In genomic region chr13:97441803-97442202, GRCm38 (mm10) we compare ENCODE assay signal across 11 mouse cellular contexts.
DNase-seq lines count a peak whose midpoint lies in the region; ATAC-seq and TF ChIP-seq lines count a peak whose summit lies in the region.
"Had no signal": no experiment of that assay in that cellular context is flagged by ENCODE, and none has a peak within 500 bp of the region (broad histone marks: within the 10 kb centered on the region; RNA-seq: fewer than 3 reads in every experiment).

No protein-coding gene starts in this region.

- ATAC-seq in intestine, embryonic 14.5 days (replicated peaks; ENCODE audit: low FRiP score, low TSS enrichment, low read depth): no peak
- no peak for ATAC-seq in intestine, embryonic 15.5 days
- ATAC-seq in stomach, embryonic 14.5 days (ENCODE audit: insufficient number of reproducible peaks, insufficient read depth, low FRiP score, low read depth): no peak
- ATAC-seq in stomach, postnatal 0 days (ENCODE audit: low FRiP score, low TSS enrichment): no peak
- ATAC-seq in forebrain, embryonic 16.5 days: no peak
- ATAC-seq in neural tube, embryonic 13.5 days (ENCODE audit: low read depth): no peak

- H3K27me3 ChIP-seq in intestine, embryonic 14.5 days (replicated peaks; ENCODE audit: control insufficient read depth, insufficient read depth, low read length): no peaks in the 10 kb centered on the region
- no peaks in the 10 kb centered on the region for H3K27me3 ChIP-seq in intestine, embryonic 15.5 days (replicated peaks)
- H3K27me3 ChIP-seq in stomach, embryonic 14.5 days (ENCODE audit: control insufficient read depth, insufficient read depth, low read length): no peaks in the 10 kb centered on the region
- no peaks in the 10 kb centered on the region for H3K27me3 ChIP-seq in stomach, postnatal 0 days (ENCODE audit: control insufficient read depth, insufficient read depth, low read length)
- H3K27me3 ChIP-seq in forebrain, embryonic 16.5 days (replicated peaks; ENCODE audit: control insufficient read depth, insufficient read depth, low read length): no peaks in the 10 kb centered on the region
- H3K27me3 ChIP-seq in neural tube, embryonic 13.5 days: no peaks in the 10 kb centered on the region

- no peak for TF ChIP-seq CTCF in stomach, postnatal 0 days (IDR thresholded peaks at IDR 0.05; ENCODE audit: low read depth)

- no peak overlapping the region for H3K4me3 ChIP-seq in intestine, embryonic 14.5 days (ENCODE audit: low read depth, low read length)
- H3K4me3 ChIP-seq in intestine, embryonic 15.5 days (replicated peaks): no peak overlapping the region
- H3K4me3 ChIP-seq in stomach, embryonic 14.5 days (ENCODE audit: low read depth, low read length): no peak overlapping the region
- no peak overlapping the region for H3K4me3 ChIP-seq in stomach, postnatal 0 days (ENCODE audit: low read depth, low read length)
- H3K4me3 ChIP-seq in forebrain, embryonic 16.5 days (replicated peaks; ENCODE audit: low read length): no peak overlapping the region
- H3K4me3 ChIP-seq in neural tube, embryonic 13.5 days: no peak overlapping the region

- no peak overlapping the region for H3K9ac ChIP-seq in intestine, embryonic 14.5 days (ENCODE audit: low read length)
- H3K9ac ChIP-seq in intestine, embryonic 15.5 days: no peak overlapping the region
- H3K9ac ChIP-seq in stomach, embryonic 14.5 days (replicated peaks; ENCODE audit: low read depth, low read length): no peak overlapping the region
- H3K9ac ChIP-seq in stomach, postnatal 0 days (ENCODE audit: low read length): no peak overlapping the region
- no peak overlapping the region for H3K9ac ChIP-seq in forebrain, embryonic 16.5 days (replicated peaks; ENCODE audit: low read depth, low read length)
- no peak overlapping the region for H3K9ac ChIP-seq in neural tube, embryonic 13.5 days

- no peaks in the 10 kb centered on the region for H3K9me3 ChIP-seq in intestine, embryonic 14.5 days (ENCODE audit: control insufficient read depth, low read length)
- H3K9me3 ChIP-seq in intestine, embryonic 15.5 days: no peaks in the 10 kb centered on the region
- H3K9me3 ChIP-seq in stomach, embryonic 14.5 days (ENCODE audit: control insufficient read depth, low read depth, low read length): no peaks in the 10 kb centered on the region
- no peaks in the 10 kb centered on the region for H3K9me3 ChIP-seq in stomach, postnatal 0 days (ENCODE audit: control insufficient read depth, low read length)
- no peaks in the 10 kb centered on the region for H3K9me3 ChIP-seq in forebrain, embryonic 16.5 days (ENCODE audit: control insufficient read depth, low read length)
- H3K9me3 ChIP-seq in neural tube, embryonic 13.5 days: no peaks in the 10 kb centered on the region
- H3K9me3 ChIP-seq: G1E had no signal

- 41% methylated on average over 2 of the region's 2 CpGs for WGBS in intestine, embryonic 14.5 days
- WGBS in intestine, embryonic 15.5 days: 35% methylated on average over 2 of the region's 2 CpGs
- 46% methylated on average over 2 of the region's 2 CpGs for WGBS in stomach, embryonic 14.5 days
- 54% methylated on average over 2 of the region's 2 CpGs for WGBS in stomach, postnatal 0 days
- 48% methylated on average over 2 of the region's 2 CpGs for WGBS in forebrain, embryonic 16.5 days
- 44% methylated on average over 2 of the region's 2 CpGs for WGBS in neural tube, embryonic 13.5 days

- peaks cover 32% of the 10 kb centered on the region for H3K4me1 ChIP-seq in intestine, embryonic 14.5 days (replicated peaks; ENCODE audit: control insufficient read depth, insufficient read depth, low read length)
- H3K4me1 ChIP-seq in intestine, embryonic 15.5 days (replicated peaks): peaks cover 27% of the 10 kb centered on the region
- H3K4me1 ChIP-seq in stomach, embryonic 14.5 days (ENCODE audit: control insufficient read depth, insufficient read depth, low read length): peaks cover 25% of the 10 kb centered on the region
- H3K4me1 ChIP-seq in stomach, postnatal 0 days (replicated peaks; ENCODE audit: control insufficient read depth, insufficient read depth): peaks cover 5% of the 10 kb centered on the region; the same call in 1 of the 2 replicates
- H3K4me1 ChIP-seq in forebrain, embryonic 16.5 days (replicated peaks; ENCODE audit: control insufficient read depth, insufficient read depth, low read length): peaks cover 34% of the 10 kb centered on the region
- peaks cover 56% of the 10 kb centered on the region for H3K4me1 ChIP-seq in neural tube, embryonic 13.5 days (replicated peaks)

- DNase-seq in intestine, embryonic 14.5 days (ENCODE audit: low spot score): no peak
- no peak for DNase-seq in stomach, postnatal 0 days (ENCODE audit: low spot score)
- DNase-seq in cerebellum, adult 9-11 months: no peak
- DNase-seq in T-cell, adult 2 months (ENCODE audit: low spot score): no peak
- DNase-seq: kidney, adult 11 months; right cerebral cortex, postnatal 25 days had no signal

- H3K4me2 ChIP-seq in intestine, embryonic 14.5 days (ENCODE audit: low read length): no peak overlapping the region
- no peak overlapping the region for H3K4me2 ChIP-seq in intestine, embryonic 15.5 days (replicated peaks)
- H3K4me2 ChIP-seq in stomach, embryonic 14.5 days (replicated peaks; ENCODE audit: low read depth, low read length): no peak overlapping the region
- no peak overlapping the region for H3K4me2 ChIP-seq in stomach, postnatal 0 days (replicated peaks; ENCODE audit: low read depth)
- H3K4me2 ChIP-seq in forebrain, embryonic 16.5 days (ENCODE audit: low read length): no peak overlapping the region
- no peak overlapping the region for H3K4me2 ChIP-seq in neural tube, embryonic 13.5 days

- TF ChIP-seq EP300 in stomach, postnatal 0 days (optimal IDR thresholded peaks at IDR 0.05): no peak

- H3K27ac ChIP-seq in intestine, embryonic 14.5 days (ENCODE audit: low read depth): 0 out of 2 replicates have a peak overlapping the region, but pooled peaks have one; percentile 35
- no peak overlapping the region for H3K27ac ChIP-seq in intestine, embryonic 15.5 days
- H3K27ac ChIP-seq in stomach, embryonic 14.5 days (ENCODE audit: low read length): peak overlapping the region; percentile 3; the same call in 1 of the 2 replicates
- no peak overlapping the region for H3K27ac ChIP-seq in stomach, postnatal 0 days (replicated peaks)
- peak overlapping the region; percentile 11; the same call in 1 of the 2 replicates for H3K27ac ChIP-seq in forebrain, embryonic 16.5 days (ENCODE audit: low read length)
- 0 out of 2 replicates have a peak overlapping the region, but pooled peaks have one; percentile 49 for H3K27ac ChIP-seq in neural tube, embryonic 13.5 days (replicated peaks)

- H3K36me3 ChIP-seq in intestine, embryonic 14.5 days (ENCODE audit: control insufficient read depth, insufficient read depth, low read length): no peaks in the 10 kb centered on the region
- no peaks in the 10 kb centered on the region for H3K36me3 ChIP-seq in intestine, embryonic 15.5 days
- no peaks in the 10 kb centered on the region for H3K36me3 ChIP-seq in stomach, embryonic 14.5 days (ENCODE audit: control insufficient read depth, insufficient read depth, low read length)
- H3K36me3 ChIP-seq in stomach, postnatal 0 days (ENCODE audit: control insufficient read depth, insufficient read depth, low read length): no peaks in the 10 kb centered on the region
- H3K36me3 ChIP-seq in forebrain, embryonic 16.5 days (ENCODE audit: control insufficient read depth, insufficient read depth): no peaks in the 10 kb centered on the region
- H3K36me3 ChIP-seq in neural tube, embryonic 13.5 days: no peaks in the 10 kb centered on the region
- H3K36me3 ChIP-seq: G1E had no signal

Comparison
In these comparisons a context has a peak if more than half of its experiments do, and no peak if none do; other contexts are left out.
1. H3K27ac ChIP-seq: peak in intestine, embryonic 14.5 days (single experiment), stomach, embryonic 14.5 days (single experiment), forebrain, embryonic 16.5 days (single experiment) and neural tube, embryonic 13.5 days (single experiment); none in intestine, embryonic 15.5 days (single experiment) and stomach, postnatal 0 days (single experiment).